Mouse (Mus musculus): ENCODE measurements around the gene Arf5.

Gene Arf5

DNA sequence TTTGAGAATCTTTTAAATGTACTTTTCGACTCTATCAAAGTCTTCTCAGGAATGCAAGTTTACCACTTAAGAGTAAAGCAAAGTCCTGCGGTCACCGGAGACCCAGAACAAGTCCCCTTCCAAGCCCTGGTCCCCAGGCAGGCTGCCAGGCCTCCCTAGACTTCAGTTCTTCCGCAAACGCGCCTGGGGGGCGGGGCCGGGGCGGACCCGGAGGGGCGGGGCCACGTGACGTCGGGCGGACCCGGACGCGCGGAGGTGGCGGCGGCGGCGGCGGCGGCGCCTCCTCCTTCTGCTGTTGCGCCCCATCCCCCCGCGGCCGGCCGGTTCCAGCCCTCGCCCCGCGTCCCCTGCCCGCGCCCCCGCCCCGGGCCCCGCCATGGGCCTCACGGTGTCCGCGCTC lies at the start of gene Arf5:
TSS of gene Arf5 (plus strand) at position 248 of the 400 bp plus-strand sequence.
- peak; percentile 90 for DNase-seq

DNA sequence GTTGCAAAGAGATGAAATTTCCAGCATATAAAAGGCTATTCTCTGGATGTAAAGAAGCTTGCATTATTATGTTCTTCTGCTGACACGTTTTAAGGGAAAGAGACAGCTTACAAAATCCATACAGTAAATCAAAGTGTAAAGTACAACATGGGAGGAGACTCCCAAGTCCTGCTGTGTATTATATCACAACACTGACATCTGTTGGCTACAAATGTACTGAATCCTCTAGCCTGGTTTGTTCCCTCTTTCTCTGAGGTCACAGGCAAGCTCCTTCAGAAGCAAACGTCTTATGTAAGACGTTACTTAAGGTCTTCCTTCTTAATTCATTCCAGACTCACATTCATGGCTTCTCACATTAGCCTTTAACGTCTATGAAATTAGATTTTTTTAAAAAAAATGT lies 41.4 kb upstream of the Arf5 start:
- no peak for DNase-seq

DNA sequence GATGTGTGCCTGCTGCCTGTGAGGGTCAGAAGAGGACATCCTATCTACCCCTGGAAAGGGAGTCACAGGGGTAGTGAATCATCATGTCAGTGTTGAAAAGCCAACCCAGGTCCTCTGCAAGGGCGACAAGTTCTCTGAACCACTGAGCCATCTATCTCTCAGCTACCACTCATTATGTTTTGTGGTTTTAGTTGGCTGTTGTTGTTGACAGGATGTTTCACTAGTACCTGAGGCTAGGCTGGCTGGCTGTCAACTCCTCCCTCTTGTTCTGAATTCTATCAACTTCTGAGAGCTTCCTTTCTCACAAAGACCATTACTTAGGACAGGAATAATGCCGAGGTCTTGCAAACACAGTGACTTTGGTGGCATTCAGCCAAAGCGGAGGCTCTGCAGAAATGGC lies 38.2 kb upstream of the Arf5 start:
- DNase-seq: no peak

DNA sequence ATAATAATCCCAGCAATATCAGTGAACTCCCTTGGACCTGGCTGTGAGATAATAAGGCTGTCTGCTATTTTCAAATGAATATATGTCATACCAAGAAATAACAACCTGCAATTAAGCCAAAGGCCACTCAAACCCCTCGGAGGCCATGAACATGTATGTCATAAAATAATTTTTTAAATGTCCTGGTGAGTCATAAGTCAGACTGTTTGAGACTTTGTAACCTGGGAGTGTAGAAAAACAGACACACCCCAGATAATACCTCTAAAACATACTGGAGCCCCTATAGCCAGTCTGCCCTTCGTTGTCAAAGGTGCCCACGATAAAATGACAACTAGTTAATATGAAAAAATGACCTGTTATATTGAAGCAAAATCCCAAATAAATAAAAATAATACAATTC lies 34.3 kb upstream of the Arf5 start:
- DNase-seq: no peak

DNA sequence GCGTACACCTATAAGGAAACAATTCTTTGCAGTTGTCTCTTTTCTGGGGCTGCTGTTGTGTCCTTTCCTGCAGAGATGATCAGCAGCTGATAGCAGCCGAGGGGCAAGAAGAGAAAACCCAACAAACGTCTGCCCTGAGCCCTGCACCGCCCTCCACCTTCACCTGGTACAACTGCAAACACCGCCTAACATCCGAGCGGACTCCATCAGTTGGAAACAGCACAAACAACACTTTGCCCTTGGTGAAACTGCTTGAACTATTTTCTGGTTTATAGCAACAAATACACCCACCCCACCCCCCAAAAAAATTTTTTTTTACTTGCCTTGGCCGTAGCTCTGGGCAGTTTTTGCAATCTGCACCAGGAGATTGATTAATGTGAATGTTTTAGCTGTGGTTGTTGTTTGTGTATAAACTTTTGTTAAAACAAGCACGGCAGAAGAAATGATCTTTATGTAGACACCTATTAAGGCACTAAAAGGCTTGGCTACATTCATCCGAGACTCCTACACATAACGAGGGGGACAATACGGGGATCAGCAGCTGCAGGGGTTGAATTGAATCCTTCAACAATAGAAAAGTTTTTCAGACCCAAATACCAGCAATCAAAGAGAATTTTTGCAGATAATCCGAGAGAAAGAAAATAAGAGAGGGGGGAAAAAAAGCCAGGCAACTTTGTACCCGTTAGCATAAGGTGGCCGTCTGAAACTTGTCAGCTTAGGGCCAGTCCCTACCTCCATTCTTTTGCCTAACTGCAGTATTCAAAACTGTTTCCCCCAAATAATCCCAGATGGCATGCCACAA lies 27.1 kb upstream of the Arf5 start:
- DNase-seq: no peak

DNA sequence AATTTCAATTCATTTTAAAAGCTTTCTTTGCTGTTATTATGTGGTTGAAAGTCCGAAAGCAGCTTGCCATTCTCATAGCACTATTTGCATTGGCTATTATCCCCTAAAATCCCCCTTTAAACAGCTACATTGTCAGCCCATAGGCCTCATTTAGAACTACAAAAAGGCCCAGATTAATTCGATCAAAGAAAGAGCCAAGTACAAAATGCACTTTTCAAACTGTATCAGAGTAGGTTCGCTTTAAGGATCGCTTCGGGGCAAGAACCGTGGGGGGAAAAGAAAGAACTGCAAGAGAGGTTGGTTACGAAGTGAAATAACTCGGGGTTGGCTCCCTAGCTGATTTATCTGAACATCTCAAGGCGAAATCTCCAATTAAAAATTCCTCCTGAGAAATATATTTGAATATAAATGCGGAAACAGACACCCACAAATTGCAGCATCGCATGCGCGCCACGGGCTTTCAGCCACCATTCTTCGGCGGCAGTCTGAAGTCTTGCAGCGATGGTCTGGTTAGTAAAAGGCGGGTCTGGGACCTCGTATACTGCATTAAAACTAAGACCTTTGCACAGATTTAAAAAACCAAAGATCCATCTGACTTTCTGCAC lies 26.4 kb upstream of the Arf5 start:
- DNase-seq: no peak

DNA sequence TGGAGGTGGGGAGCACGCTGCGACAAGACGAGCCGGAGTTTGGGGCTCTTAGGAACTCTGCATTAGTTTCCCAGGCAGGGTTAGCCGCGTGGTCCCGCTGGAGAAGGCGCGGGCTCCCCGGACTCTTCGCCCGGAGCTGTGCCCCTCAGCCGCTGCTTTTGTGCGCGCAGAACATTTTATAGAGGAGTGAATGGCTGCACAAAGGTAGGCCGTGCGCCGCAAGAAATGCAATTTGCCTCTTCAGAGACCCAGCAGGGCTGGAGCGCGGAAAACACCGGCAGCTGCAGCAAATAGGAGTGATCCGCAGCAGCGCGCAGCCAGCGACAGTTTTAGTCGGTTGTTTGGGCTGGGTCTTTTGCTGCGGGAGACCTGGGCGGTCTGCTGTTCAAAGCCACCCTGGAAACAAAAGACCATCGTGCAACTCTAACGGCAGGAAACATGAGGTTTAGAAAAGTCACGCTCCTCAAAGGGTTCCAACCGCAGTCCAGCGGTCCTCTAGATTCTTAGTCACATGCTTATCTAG lies 25.6 kb upstream of the Arf5 start, which contains the start of gene Zfp800:
TSS of gene Zfp800 (minus strand) at position 325 of the 523 bp plus-strand sequence.
- no peak for DNase-seq

DNA sequence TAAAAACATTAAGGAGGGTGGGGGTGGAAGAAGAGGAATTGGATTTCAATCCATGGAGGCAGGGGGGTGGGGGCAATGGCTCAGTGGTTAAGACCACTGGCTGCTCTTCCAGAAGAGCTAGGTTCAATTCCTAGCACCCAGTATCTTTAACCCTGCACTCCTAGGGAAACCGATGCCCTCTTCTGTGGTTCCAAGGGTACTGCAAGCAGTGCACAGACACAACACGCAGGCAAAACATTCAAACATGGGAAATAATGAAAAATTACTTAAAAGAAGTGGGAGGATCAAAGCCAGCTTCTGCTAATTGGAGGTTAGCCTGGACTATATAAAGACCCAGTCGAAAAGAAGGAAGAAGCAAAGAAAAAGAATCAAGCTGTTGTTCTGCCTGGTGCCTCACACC lies 24.6 kb upstream of the Arf5 start:
- no peak for DNase-seq

DNA sequence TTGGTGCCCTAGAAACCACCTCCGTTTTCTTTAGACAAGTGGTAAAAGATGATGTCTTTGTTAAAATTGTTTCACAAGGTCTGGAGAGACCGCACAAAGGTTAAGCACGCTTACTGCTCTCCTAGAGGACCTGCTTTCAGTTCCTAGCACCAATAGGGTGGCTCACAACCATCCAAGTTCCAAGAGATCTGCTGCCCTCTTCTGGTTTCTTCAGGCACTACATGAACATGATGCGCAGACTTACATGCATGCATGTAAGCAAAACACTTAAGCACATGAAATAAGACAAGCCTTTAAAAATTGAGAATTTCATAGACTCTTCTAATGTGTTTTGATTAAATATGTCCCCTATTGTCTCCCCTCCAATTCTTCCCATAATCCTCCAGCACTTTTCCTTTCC lies 23.6 kb upstream of the Arf5 start:
- DNase-seq: no peak

DNA sequence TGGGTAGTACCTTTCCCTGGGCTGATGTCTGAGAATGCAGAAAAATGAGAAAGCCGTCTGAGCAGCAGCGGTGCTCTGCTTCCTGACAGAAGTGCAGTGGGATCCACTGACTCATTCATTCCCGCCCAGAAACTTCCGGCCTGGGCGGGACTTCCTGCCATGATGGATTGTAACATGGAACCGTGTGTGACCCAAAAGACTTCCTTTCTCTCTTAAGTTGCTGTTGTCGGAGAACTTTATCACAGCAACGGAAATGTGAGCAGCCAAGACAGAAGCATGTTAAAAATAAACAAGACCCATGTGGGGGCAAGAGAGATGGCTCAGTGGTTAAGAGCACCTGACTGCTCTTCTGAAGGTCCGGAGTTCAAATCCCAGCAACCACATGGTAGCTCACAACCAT lies 13.3 kb upstream of the Arf5 start:
- DNase-seq: peak; percentile 56

DNA sequence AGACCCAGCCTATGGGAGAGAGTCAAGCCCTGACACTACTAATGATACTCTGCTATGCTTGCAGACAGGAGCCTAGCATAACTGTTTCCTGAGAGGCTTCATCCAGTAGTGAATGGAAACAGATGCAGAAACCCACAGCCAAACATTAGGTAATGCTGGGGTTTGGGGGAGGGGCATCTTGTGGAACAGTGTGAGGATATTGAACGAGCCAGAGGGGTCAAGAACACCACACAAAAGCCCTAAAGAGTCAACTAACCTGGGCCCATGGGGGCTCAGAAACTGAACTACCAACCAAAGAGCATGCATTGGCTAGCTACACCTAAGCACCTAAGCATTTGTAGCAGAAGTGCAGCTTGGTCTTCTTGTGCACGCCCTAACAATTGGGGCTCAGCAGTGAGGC lies 12.1 kb upstream of the Arf5 start:
- no peak for DNase-seq

DNA sequence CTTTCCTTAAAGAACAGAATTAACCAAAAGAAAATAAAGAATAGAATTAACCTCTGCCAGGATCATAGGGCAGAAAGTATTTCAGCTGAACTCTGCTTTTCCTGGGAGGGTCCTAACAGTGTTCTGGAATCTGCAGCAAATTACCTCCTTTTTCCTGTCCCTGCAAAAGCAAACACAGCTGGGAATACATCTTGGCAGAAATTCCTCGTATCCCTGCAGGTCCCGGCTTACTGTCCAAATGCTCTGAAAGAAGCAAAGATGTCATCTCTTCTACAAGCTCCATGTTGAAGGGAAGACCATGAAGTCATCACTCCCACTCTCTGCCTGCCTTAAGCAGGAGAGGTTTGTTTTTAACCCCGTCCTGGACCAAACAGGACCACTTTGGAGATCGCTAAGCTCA lies 6.4 kb upstream of the Arf5 start:
- DNase-seq: no peak

DNA sequence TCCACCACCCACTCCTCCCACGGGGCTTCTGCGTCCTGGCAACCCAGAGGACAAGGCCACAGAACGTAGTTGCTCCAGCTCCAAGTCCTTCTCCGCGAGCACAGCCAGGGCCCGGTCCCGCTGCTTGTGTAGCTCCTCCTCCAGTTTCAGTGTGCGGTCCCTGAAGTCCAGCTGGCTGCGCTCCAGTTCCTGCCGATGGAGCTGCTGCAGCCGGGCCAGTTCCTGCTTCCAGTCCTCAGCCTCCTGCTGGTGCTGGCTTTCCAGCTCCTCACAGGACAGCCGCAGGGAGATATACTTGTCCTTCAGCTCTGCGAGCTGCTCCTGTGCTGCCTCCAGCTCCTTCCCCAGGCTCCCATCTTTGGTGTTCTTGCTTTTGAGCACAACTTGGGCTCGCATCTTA lies 4.9 kb upstream of the Arf5 start:
- DNase-seq: peak; percentile 67

DNA sequence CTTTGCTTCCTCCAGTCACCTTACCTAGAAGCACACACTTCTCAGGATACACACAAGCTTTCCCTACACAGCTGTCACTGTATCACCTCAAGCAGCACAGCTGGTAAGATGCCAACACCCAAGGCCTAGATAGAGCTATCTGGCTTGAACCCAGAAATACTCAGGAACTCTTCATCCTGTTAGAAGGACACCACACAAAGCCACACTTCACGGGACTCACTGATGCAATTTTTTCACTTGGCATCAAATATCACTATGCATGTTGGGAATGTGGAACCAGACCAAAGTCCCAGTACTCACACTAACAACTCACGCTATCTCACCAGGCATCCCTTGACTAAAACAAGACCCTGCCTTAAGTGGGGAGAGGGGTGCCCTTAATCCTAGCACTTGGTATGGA lies 3.7 kb upstream of the Arf5 start:
- DNase-seq: no peak

DNA sequence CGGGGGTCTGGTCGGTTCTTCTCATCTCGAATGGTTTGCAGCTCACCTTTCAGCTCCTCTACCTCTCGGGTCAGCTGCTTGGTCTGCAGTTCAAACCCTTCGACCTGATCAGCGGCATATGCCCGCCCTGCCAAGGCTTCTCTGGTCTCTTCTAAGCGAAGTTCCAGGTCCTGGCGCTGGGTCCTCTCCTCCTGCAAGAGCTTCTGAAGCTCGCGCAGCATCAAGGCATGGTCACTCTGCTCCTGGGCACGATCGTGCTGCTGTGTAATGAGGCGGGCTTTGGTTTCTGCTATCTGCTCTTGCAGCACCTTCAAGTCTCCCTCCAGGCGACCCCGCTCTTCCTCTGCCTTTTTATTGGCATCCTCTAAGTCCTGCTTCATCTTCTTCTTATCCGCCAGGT lies 3.0 kb upstream of the Arf5 start:
- no peak for DNase-seq

DNA sequence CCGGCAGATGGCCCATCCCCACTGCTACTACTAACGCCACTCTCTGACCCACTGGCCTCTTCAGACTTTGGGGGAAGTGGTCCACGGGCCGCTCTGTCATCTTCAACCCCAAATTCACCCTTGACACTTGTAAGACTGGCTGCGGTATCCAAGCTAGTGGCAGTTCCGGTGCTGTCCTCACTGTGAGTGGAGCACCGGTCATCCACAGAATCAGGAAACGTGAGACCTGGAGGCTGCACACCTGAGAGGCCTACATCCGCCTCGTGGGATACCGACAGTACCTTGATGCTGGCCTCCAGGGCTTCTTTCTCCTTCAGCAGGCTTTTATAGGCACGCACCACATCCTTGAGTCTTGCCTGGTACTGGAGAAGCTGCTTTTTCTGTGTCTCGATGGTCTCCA lies 2.5 kb upstream of the Arf5 start:
- no peak for DNase-seq

DNA sequence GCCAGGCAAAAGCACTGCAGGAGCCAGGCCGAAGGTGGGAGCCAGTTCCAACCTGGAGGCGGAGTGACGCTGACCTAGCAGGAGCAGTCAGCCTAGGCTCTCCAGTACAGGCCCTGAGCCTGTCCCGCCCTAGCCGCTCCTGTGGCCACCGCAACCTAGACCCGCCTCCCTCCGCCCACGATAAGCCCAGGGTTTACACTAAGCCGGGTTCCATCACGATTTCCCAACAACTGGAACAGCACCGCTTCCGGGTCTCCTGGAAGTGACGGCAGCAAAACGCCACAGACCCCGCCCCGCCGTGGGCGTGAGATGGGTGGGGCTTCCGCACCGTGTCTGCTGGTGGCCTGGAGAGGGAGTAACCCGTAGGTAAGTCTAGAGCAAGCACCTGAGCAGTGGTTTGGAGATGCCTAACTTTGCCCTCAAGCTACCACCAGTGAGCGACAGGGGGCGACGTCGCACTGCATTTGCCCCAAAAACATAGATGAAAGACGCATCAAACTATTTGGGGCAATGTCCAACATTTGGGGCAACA lies 1.8 kb upstream of the Arf5 start:
- DNase-seq: peak; percentile 98

DNA sequence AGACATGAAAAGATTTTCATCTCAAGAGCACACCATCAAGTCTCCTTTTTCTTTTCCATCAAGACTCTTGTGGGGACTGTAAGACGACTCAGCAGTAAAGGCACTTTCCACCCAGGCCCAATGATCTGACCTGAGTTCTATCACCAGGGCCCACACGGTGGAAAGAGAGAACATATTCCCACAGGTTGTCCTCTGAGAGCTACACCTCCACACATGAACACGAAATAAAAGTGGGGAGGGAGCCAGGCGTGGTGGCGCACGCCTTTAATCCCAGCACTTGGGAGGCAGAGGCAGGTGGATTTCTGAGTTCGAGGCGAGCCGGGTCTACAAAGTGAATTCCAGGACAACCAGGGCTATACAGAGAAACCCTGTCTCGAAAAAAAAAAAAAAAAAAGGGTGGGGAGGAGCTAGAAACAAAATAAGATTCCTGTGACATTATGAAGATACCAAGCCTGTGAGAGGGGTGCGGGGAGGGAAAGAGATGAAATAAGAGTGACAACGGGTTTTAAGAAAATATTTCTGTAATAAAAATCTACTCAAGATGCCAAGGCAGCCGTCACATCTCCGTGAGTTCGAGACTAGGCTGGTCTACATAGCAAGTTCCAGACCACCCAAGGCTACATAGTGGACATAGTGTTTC lies 589 bp upstream of the Arf5 start:
- no peak for DNase-seq

DNA sequence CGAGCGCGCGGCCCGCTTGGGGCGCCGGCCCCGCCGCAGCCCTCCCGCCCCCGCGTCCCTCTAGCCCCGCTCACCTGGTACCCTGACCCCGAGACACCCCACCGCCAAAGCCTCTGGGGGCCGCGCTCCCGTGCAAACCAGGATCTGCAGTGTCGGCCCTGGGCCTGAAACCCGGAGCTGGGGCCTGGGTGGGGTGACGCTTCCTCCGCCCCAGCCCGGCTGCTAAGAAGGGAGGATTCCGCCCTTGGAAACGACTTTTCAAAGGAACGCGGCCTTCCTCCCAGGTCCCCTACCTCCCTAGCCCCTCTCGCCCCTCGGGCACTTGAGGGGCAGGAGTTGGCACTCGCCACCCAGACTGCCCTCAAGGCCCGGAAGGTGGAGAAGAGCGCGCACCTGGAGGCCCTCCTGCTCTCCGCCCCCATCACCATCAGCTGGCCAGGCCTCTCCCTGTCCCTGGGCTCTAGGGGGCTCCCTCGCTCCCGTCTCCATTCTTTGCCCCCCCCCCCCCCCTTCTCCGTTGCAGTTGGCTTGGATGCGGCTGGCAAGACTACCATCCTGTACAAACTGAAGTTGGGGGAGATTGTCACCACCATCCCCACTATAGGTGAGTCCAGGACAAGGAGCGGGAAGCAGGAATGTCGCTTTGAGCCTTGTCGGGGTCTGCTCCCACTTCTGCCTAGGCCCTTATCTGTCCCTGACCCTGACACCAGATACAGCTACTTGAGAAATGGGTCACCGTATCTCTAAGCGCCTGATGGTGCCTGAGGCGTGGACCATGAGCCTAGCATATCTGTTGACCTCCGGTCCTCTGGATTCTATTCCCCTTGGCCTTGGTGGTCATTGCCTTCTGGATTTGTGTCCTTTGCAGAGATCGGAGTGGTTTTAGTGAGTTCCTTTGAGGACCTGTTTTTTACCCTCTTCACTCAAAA lies 671 bp downstream of the Arf5 start:
- DNase-seq: peak; percentile 63

DNA sequence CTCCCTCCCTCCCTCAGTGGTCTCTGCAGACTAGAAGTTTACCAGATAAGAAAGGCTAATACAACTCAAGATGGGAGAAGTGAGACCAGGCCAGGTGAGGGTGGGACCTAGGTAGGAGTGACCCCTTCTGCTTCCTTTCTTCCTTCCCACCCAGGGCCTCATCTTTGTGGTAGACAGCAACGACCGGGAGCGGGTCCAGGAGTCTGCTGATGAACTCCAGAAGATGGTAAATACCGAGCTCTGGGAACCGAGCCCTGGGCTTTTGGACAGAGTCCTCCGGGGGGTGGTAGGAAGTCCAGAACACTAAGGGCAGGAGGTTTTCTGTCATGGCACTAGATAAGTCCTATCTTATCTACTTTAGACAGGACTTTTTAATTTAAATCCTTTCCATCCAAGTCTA lies 1.7 kb downstream of the Arf5 start:
- no peak for DNase-seq

DNA sequence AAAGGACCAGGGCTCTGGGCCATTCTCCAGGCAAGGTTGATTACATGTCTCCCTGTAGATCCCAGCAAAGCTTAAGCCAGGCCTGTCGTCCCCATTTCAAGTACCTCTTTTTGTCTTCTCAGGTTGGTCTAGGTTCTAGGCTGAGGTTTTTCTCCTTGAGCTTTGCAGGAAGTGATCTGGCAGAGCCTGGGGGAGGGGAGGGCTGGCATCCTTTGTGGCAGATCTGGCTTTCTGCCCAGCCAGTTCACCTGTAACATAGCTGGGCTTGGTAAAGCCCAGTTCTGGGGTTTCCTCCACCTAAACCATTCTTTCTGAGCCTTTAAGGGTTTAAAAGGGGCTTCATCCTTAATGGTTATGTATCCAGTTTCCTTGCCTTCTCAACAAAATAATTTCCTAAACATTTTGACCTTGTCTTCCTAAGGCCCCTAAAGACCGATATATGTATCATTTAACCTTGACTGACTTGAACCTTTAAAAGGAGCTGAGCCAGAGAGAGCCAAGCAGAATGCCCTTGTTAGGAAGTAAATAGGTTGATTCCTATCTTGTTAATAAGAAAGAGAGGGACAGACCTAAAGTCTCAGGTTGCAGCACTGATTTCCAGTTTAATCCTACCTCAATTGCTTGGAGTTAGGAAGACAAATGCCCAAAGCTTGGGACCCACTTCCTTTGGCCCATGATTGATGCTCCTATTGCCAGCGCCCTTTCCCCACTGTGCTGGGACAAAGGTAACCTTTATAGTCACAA lies 3.9 kb downstream of the Arf5 start, which contains the start of gene Fscn3:
TSS of gene Fscn3 (plus strand) at position 694 of the 744 bp plus-strand sequence.
- DNase-seq: peak; percentile 53

DNA sequence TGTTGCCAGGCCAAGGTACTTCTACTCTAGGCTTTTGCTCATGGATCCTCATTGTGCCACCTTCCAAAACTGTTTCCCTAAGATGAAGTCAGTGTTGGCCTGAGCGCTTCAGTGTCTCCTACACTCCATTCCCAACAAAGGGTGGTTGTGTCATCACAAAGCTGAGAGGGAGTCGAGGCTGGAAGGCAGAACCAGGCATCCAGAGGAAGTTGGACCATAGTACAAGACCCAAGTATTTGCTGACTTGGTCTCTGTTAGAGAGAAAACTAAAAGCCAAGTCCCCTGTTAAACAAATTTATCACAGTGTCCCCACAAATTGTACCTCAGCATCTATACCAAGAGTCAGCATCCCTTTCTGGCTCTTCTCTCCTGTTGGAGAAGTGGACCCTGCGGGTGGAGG lies 4.9 kb downstream of the Arf5 start, which contains the start of gene Gcc1:
TSS of gene Gcc1 (minus strand) at position 101 of the 400 bp plus-strand sequence.
- DNase-seq: no peak

All from kidney, adult 11 months (tissue).